Mouse (Mus musculus) embryonic facial prominence, embryonic 12.5 days (tissue): Measurements from ENCODE around the gene Olfr1493-ps1. TPM values are rescaled to one million over a fixed set of nuclear protein-coding genes. Genes with fewer than 3 reads are reported as not detected.

Experiments used
- ATAC-seq: fragments of 200-750 bp; cut with Nextera tagmentation; 2 replicates; pipeline ENCODE4 v1.8.0; 2017; ENCODE audit not compliant: insufficient number of reproducible peaks, insufficient read depth, low FRiP score, low TSS enrichment
- H3K27ac ChIP-seq: fragments of 300-500 bp; sonication (generic); 2 replicates; pipeline ENCODE4 v1.5.1; 2016; ENCODE audit warnings: mild to moderate bottlenecking
- H3K27me3 ChIP-seq: fragments of 300-500 bp; sonication (generic); 2 replicates; pipeline ENCODE4 v1.6.1; 2016; ENCODE audit warnings: mild to moderate bottlenecking, moderate library complexity
- H3K36me3 ChIP-seq: fragments of 300-500 bp; sonication (generic); 2 replicates; pipeline ENCODE4 v1.6.1; 2016; ENCODE audit warnings: mild to moderate bottlenecking
- H3K4me1 ChIP-seq: fragments of 300-500 bp; sonication (generic); 2 replicates; pipeline ENCODE4 v1.6.1; 2016
- H3K4me2 ChIP-seq: fragments of 300-500 bp; sonication (generic); replicated peaks from 2 replicates; pipeline ENCODE4 v1.6.1; 2016; ENCODE audit warnings: mild to moderate bottlenecking, moderate library complexity
- H3K4me3 ChIP-seq: fragments of 300-500 bp; sonication (generic); 2 replicates; pipeline ENCODE4 v1.5.1; 2016; ENCODE audit warnings: mild to moderate bottlenecking
- H3K9ac ChIP-seq: fragments of 300-500 bp; sonication (generic); 2 replicates; pipeline ENCODE4 v1.6.1; 2016; ENCODE audit warnings: mild to moderate bottlenecking, moderate library complexity
- H3K9me3 ChIP-seq: fragments of 300-500 bp; sonication (generic); 2 replicates; pipeline ENCODE4 v1.6.1; 2016; ENCODE audit warnings: mild to moderate bottlenecking, moderate library complexity
- WGBS: fragments of 180-500 bp; shearing (Covaris S2); methylation state at CpG from one replicate; pipeline ENCODE4 v1.1.7; 2016; 5-methylcytosine and 5-hydroxymethylcytosine counted together
- polyA plus RNA-seq: library from polyadenylated mRNA; unstranded; fragments of >200 nt; fragmentation: Nextera tagmentation; extraction: Ambion mirVana; gene quantifications from 2 replicates; pipeline ENCODE4 v1.2.1, GENCODE M21; 2016

Gene Olfr1493-ps1
- polyA plus RNA-seq: not detected in 2 replicates

DNA sequence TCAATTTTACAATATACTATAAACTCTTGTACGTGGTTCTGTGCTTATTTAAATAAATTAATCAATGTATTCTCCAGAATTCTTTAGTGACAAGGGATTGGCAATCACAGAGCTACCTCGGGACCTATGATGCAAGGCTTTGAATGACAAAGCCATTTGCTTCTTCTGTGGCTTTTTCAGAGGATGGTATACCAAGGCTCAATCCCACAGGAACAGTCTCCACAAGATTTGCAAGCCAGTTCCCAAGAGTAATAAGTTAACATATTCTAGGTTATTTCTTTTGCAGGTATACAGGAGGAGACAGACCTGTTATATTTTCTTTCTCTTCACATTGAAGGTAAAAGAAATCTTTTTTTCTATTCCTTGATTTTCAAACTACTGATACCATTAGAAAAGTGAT, at the start of gene Olfr1493-ps1:
Gene Olfr1493-ps1, plus strand, starts transcription at position 301 of the 400 bp plus-strand sequence.
- no peak within 1 kb of the TSS for H3K4me3 ChIP-seq
- H3K9me3 ChIP-seq: 0 out of 2 replicates have a peak, but pooled peaks cover 3% of the 10 kb centered on the region
- 58% methylated on average over 2 of the region's 2 CpGs for WGBS
- ATAC-seq: no peak
- no peak within 1 kb of the TSS for H3K9ac ChIP-seq
- no peaks in the 10 kb centered on the region for H3K36me3 ChIP-seq
- H3K27ac ChIP-seq: no peak within 1 kb of the TSS
- H3K4me1 ChIP-seq: no peaks in the 10 kb centered on the region
- no peak within 1 kb of the TSS for H3K4me2 ChIP-seq
- H3K27me3 ChIP-seq: no peaks in the 10 kb centered on the region

DNA sequence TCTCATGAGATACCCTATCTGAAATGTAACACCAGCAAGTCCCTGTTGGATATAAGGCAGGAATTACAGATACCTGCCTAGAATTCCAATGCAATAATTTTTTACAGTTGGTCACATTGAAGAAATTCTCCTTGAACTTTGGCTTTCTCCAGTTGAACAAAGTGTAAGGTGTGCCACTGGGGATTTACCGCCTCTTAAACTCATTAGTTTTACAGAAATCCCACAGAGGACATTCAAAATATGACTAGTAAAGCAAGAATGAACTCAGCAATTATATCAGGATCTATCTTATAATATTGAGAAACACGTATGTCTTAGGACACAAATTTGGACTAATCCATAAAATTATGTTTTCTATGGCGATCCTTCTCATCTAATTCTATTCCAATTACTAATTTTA, 26.1 kb upstream of the Olfr1493-ps1 start, which contains the start of gene Olfr1491:
Gene Olfr1491, plus strand, starts transcription at position 301 of the 400 bp plus-strand sequence.
- Histone ChIP-seq H3K4me2 (no peak within 1 kb of the TSS), H3K4me1 (no peaks in the 10 kb centered on the region), H3K9me3 (no peaks in the 10 kb centered on the region), H3K4me3 (no peak within 1 kb of the TSS), H3K27ac (no peak within 1 kb of the TSS), H3K27me3 (no peaks in the 10 kb centered on the region), H3K9ac (no peak within 1 kb of the TSS), H3K36me3 (no peaks in the 10 kb centered on the region)
- 72% methylated on average over 3 of the region's 3 CpGs for WGBS
- ATAC-seq: no peak

DNA sequence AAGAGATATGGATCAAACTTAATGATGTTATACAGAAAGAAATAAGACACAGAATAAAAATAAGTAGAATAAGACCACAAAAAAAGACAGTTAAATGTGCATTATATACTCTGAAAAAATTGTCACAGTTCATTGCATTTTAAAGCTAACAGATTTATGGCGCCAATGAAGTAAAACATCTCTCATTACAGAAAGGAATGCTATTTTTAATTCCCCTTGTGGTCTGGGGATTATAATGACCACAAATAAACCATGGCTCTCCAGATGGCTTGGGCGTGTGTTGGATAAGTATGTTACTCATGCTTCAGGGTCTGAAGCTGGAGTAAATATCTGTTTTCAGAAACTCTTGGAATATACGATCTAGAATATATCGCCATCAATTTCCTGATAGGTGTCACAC, 16.4 kb downstream of the Olfr1493-ps1 start, which contains the start of gene Olfr1494:
Gene Olfr1494, plus strand, starts transcription at position 301 of the 400 bp plus-strand sequence.
- ATAC-seq: no peak
- Histone ChIP-seq H3K9me3 (no peaks in the 10 kb centered on the region), H3K9ac (no peak within 1 kb of the TSS), H3K4me3 (no peak within 1 kb of the TSS), H3K27ac (no peak within 1 kb of the TSS), H3K4me2 (no peak within 1 kb of the TSS), H3K27me3 (no peaks in the 10 kb centered on the region), H3K36me3 (no peaks in the 10 kb centered on the region), H3K4me1 (no peaks in the 10 kb centered on the region)
- WGBS: 86% methylated on average over 4 of the region's 4 CpGs

DNA sequence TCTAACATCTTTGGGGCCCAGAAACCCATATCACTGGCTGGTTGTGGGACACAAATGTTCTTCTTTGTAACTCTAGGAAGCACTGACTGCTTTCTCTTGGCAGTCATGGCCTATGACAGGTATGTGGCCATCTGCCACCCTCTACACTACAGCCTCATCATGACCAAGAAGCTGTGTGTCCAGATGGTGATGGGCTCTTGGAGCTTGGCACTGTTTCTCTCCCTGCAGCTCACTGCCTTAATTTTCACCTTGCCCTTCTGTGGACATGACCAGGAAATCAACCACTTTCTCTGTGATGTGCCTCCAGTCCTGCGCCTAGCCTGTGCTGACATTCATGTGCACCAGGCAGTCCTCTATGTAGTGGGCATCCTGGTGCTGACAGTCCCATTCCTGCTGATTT, 26.3 kb downstream of the Olfr1493-ps1 start:
- Histone ChIP-seq H3K27me3 (no peaks in the 10 kb centered on the region), H3K4me3 (no peak overlapping the region), H3K4me1 (no peaks in the 10 kb centered on the region), H3K27ac (no peak overlapping the region), H3K36me3 (no peaks in the 10 kb centered on the region), H3K9ac (no peak overlapping the region), H3K9me3 (no peaks in the 10 kb centered on the region), H3K4me2 (no peak overlapping the region)
- ATAC-seq: no peak
- WGBS: 81% methylated on average over 1 of the region's 1 CpGs

DNA sequence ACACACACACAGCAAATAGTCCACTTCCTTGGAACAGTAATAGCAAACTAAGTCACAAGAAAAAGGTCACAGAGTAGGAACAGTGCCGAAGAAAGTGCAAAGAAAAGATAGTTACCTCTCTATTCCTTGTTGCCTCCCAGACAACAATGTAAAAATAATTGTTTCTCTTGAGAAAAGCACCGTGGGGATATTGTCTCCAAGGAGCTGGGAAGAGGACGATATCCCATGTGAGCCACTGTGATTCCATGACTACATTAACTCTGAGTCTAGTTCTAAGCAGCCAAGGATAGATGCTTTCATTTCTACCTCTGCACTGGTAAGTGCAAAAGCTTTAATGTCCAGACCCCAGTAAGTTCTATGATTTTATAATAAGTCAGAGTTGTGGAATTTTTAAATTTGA, 41.2 kb downstream of the Olfr1493-ps1 start, which contains the start of gene Olfr1495:
Gene Olfr1495, plus strand, starts transcription at position 301 of the 400 bp plus-strand sequence.
- no peak within 1 kb of the TSS for H3K27ac ChIP-seq
- H3K9ac ChIP-seq: no peak within 1 kb of the TSS
- WGBS: 83% methylated on average over 3 of the region's 3 CpGs
- no peaks in the 10 kb centered on the region for H3K27me3 ChIP-seq
- no peaks in the 10 kb centered on the region for H3K4me1 ChIP-seq
- ATAC-seq: no peak
- H3K4me3 ChIP-seq: no peak within 1 kb of the TSS
- no peaks in the 10 kb centered on the region for H3K36me3 ChIP-seq
- H3K9me3 ChIP-seq: no peaks in the 10 kb centered on the region
- H3K4me2 ChIP-seq: no peak within 1 kb of the TSS

DNA sequence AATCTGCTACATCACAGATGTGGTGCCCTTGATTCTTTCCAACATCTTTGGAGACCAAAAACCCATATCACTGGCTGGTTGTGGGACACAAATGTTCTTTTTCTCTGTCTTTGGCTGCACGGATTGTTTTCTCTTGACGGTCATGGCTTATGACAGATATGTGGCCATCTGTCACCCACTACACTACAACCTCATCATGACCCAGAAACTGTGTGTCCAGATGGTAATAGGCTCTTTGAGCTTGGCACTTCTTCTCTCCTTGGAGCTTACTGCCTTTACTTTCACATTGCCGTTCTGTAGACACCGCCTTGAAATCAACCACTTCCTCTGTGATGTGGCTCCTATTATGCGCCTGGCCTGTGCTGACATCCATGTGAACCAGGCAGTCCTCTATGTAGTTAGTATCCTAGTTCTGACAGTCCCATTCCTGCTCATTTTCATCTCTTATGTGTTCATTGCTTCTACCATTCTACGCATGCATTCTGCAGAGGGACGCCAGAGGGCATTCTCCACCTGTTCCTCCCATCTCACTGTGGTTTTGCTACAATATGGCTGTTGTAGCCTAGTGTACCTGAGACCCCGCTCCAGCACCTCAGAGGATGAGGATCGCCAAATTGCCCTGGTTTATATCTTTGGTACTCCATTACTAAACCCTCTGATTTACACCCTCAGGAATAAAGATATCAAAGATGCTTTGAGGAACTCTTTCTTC, 45.6 kb downstream of the Olfr1493-ps1 start:
- no peak for ATAC-seq
- no peak overlapping the region for H3K9ac ChIP-seq
- 90% methylated on average over 9 of the region's 9 CpGs for WGBS
- H3K36me3 ChIP-seq: no peaks in the 10 kb centered on the region
- no peaks in the 10 kb centered on the region for H3K9me3 ChIP-seq
- H3K27ac ChIP-seq: no peak overlapping the region
- H3K4me1 ChIP-seq: no peaks in the 10 kb centered on the region
- H3K4me2 ChIP-seq: no peak overlapping the region
- no peaks in the 10 kb centered on the region for H3K27me3 ChIP-seq
- no peak overlapping the region for H3K4me3 ChIP-seq

DNA sequence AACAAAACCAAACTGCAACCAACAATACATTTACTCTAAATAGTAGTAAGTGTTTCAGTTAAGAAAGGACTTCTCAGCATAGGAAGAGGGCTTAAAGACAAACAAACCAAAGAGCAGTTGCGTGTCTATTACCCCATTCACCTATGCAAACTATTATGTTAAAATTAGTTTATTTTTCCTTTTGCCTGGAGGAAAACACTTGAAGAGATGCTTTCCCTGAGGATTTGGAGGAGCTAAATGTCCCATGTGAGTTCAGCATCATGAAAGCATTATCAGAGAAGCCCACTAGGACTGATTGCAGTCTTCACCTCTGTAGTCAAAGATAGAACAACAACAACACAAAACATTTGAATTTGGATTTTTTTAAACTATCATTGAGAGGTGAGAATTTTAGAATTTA, 54.5 kb downstream of the Olfr1493-ps1 start, which contains the start of gene Olfr1496:
Gene Olfr1496, plus strand, starts transcription at position 301 of the 400 bp plus-strand sequence.
- Histone ChIP-seq H3K36me3 (no peaks in the 10 kb centered on the region), H3K4me3 (no peak within 1 kb of the TSS), H3K9me3 (no peaks in the 10 kb centered on the region), H3K9ac (no peak within 1 kb of the TSS), H3K4me1 (no peaks in the 10 kb centered on the region), H3K4me2 (no peak within 1 kb of the TSS), H3K27ac (no peak within 1 kb of the TSS), H3K27me3 (no peaks in the 10 kb centered on the region)
- ATAC-seq: no peak
- WGBS: 73% methylated on average over 1 of the region's 1 CpGs

Other genes with a start within 250 kb of the Olfr1493-ps1 start
- gene Olfr1475, start 243.1 kb upstream of the Olfr1493-ps1 start, polyA plus RNA-seq: not detected in 2 replicates
- not detected in 2 replicates for gene Olfr1477, start 222.7 kb upstream of the Olfr1493-ps1 start, polyA plus RNA-seq
- gene Olfr1480, start 195.4 kb upstream of the Olfr1493-ps1 start, polyA plus RNA-seq: not detected in 2 replicates
- not detected in 2 replicates for gene Olfr1484, start 139.8 kb upstream of the Olfr1493-ps1 start, polyA plus RNA-seq
- not detected in 2 replicates for gene Olfr1487, start 105.9 kb upstream of the Olfr1493-ps1 start, polyA plus RNA-seq
- gene Olfr1489, start 91.7 kb upstream of the Olfr1493-ps1 start, polyA plus RNA-seq: not detected in 2 replicates
- not detected in 2 replicates for gene Olfr1490, start 72.2 kb upstream of the Olfr1493-ps1 start, polyA plus RNA-seq
- gene Olfr1491, start 26.0 kb upstream of the Olfr1493-ps1 start, polyA plus RNA-seq: not detected in 2 replicates
- gene Olfr1494, start 16.4 kb downstream of the Olfr1493-ps1 start, polyA plus RNA-seq: not detected in 2 replicates
- gene Olfr1495, start 41.3 kb downstream of the Olfr1493-ps1 start, polyA plus RNA-seq: not detected in 2 replicates
- not detected in 2 replicates for gene Olfr1496, start 54.6 kb downstream of the Olfr1493-ps1 start, polyA plus RNA-seq
- gene Olfr1497, start 74.9 kb downstream of the Olfr1493-ps1 start, polyA plus RNA-seq: not detected in 2 replicates
- gene Olfr1499, start 96.2 kb downstream of the Olfr1493-ps1 start, polyA plus RNA-seq: not detected in 2 replicates
- 0.09 TPM in 1 of 2 replicates, not detected in the other for gene Olfr1500, start 107.2 kb downstream of the Olfr1493-ps1 start, polyA plus RNA-seq
- not detected in 2 replicates for gene Olfr1501, start 127.4 kb downstream of the Olfr1493-ps1 start, polyA plus RNA-seq
- not detected in 2 replicates for gene Olfr1502, start 138.5 kb downstream of the Olfr1493-ps1 start, polyA plus RNA-seq
- gene Olfr1504, start 174.7 kb downstream of the Olfr1493-ps1 start, polyA plus RNA-seq: not detected in 2 replicates
- not detected in 2 replicates for gene Olfr1505, start 190.3 kb downstream of the Olfr1493-ps1 start, polyA plus RNA-seq